Mouse (Mus musculus): ENCODE data around the gene Shc2. TPM values are rescaled to one million over a fixed set of nuclear protein-coding genes. Genes with fewer than 3 reads are reported as not detected.

Shc2 gene
- polyA plus RNA-seq, 1 experiment from 2014 or later, result 26.2 TPM

- H3K9ac ChIP-seq, result no peak within 1 kb of the TSS
- no peak within 1 kb of the TSS for H3K4me3 ChIP-seq
- ATAC-seq (ENCODE audit: insufficient number of reproducible peaks, insufficient read depth, low FRiP score, low TSS enrichment), result no peak
- no peak within 1 kb of the TSS for H3K27ac ChIP-seq
- H3K4me1 ChIP-seq, result no peaks in the 10 kb centered on the region
- no peaks in the 10 kb centered on the region for H3K9me3 ChIP-seq
- 83% methylated on average over 5 of the region's 5 CpGs for WGBS
- H3K4me2 ChIP-seq (replicated peaks), result no peak within 1 kb of the TSS
- no peaks in the 10 kb centered on the region for H3K36me3 ChIP-seq
- H3K27me3 ChIP-seq, result no peaks in the 10 kb centered on the region
Measured at GRCm38 (mm10) chr10:79587061-79587751, 50.5 kb downstream of the Shc2 start, which contains the start of gene Theg. TSS of gene Theg (minus strand) at chr10:79587331.

GRCm38 (mm10) chr10:79586243-79586642 lies 51.5 kb downstream of the Shc2 start:
- ATAC-seq (ENCODE audit: insufficient number of reproducible peaks, insufficient read depth, low FRiP score, low TSS enrichment), result no peak
- Histone ChIP-seq H3K4me1 (no peaks in the 10 kb centered on the region), H3K36me3 (no peaks in the 10 kb centered on the region), H3K9me3 (no peaks in the 10 kb centered on the region), H3K27ac (no peak overlapping the region), H3K9ac (no peak overlapping the region), H3K27me3 (no peaks in the 10 kb centered on the region), H3K4me2 (replicated peaks) (no peak overlapping the region), H3K4me3 (no peak overlapping the region)
- 70% methylated on average over 8 of the region's 8 CpGs for WGBS

- H3K4me3 ChIP-seq, result no peak overlapping the region
- no peaks in the 10 kb centered on the region for H3K27me3 ChIP-seq
- WGBS, result 96% methylated on average over 5 of the region's 5 CpGs
- H3K27ac ChIP-seq, result no peak overlapping the region
- H3K9ac ChIP-seq, result no peak overlapping the region
- no peak for ATAC-seq (ENCODE audit: insufficient number of reproducible peaks, insufficient read depth, low FRiP score, low TSS enrichment)
- H3K36me3 ChIP-seq, result no peaks in the 10 kb centered on the region
- H3K4me1 ChIP-seq, result no peaks in the 10 kb centered on the region
- H3K9me3 ChIP-seq, result no peaks in the 10 kb centered on the region
- H3K4me2 ChIP-seq (replicated peaks), result no peak overlapping the region
Measured at GRCm38 (mm10) chr10:79585723-79586122, 52.0 kb downstream of the Shc2 start.

- H3K4me2 ChIP-seq (replicated peaks), result no peak overlapping the region
- no peak for ATAC-seq (ENCODE audit: insufficient number of reproducible peaks, insufficient read depth, low FRiP score, low TSS enrichment)
- H3K9ac ChIP-seq, result no peak overlapping the region
- no peaks in the 10 kb centered on the region for H3K27me3 ChIP-seq
- no peaks in the 10 kb centered on the region for H3K9me3 ChIP-seq
- H3K27ac ChIP-seq, result no peak overlapping the region
- no peak overlapping the region for H3K4me3 ChIP-seq
- 89% methylated on average over 6 of the region's 6 CpGs for WGBS
- no peaks in the 10 kb centered on the region for H3K4me1 ChIP-seq
- no peaks in the 10 kb centered on the region for H3K36me3 ChIP-seq
Measured at GRCm38 (mm10) chr10:79585136-79585535, 52.6 kb downstream of the Shc2 start.

- WGBS, result 79% methylated on average over 9 of the region's 9 CpGs
- Histone ChIP-seq H3K4me1 (no peaks in the 10 kb centered on the region), H3K9ac (no peak overlapping the region), H3K9me3 (no peaks in the 10 kb centered on the region), H3K4me3 (no peak overlapping the region), H3K27ac (no peak overlapping the region), H3K27me3 (no peaks in the 10 kb centered on the region), H3K4me2 (replicated peaks) (no peak overlapping the region), H3K36me3 (no peaks in the 10 kb centered on the region)
- ATAC-seq (ENCODE audit: insufficient number of reproducible peaks, insufficient read depth, low FRiP score, low TSS enrichment), result no peak; the same call in 1 of the 2 replicates
Measured at GRCm38 (mm10) chr10:79584426-79584825, 53.3 kb downstream of the Shc2 start.

- Histone ChIP-seq H3K4me1 (no peaks in the 10 kb centered on the region), H3K27ac (no peak overlapping the region), H3K27me3 (no peaks in the 10 kb centered on the region), H3K4me2 (replicated peaks) (no peak overlapping the region), H3K36me3 (no peaks in the 10 kb centered on the region), H3K9ac (no peak overlapping the region), H3K4me3 (no peak overlapping the region), H3K9me3 (no peaks in the 10 kb centered on the region)
- ATAC-seq (ENCODE audit: insufficient number of reproducible peaks, insufficient read depth, low FRiP score, low TSS enrichment), result no peak
- 62% methylated on average over 7 of the region's 7 CpGs for WGBS
Measured at GRCm38 (mm10) chr10:79584021-79584420, 53.7 kb downstream of the Shc2 start.

- Histone ChIP-seq H3K4me3 (no peak overlapping the region), H3K27me3 (no peaks in the 10 kb centered on the region), H3K36me3 (no peaks in the 10 kb centered on the region), H3K9me3 (no peaks in the 10 kb centered on the region), H3K4me1 (no peaks in the 10 kb centered on the region), H3K9ac (no peak overlapping the region), H3K4me2 (replicated peaks) (no peak overlapping the region), H3K27ac (no peak overlapping the region)
- no peak for ATAC-seq (ENCODE audit: insufficient number of reproducible peaks, insufficient read depth, low FRiP score, low TSS enrichment)
- WGBS, result 84% methylated on average over 8 of the region's 8 CpGs
Measured at GRCm38 (mm10) chr10:79581501-79581900, 56.2 kb downstream of the Shc2 start.

GRCm38 (mm10) chr10:79580811-79581210 lies 56.9 kb downstream of the Shc2 start:
- Histone ChIP-seq H3K4me1 (no peaks in the 10 kb centered on the region), H3K4me3 (no peak overlapping the region), H3K27ac (no peak overlapping the region), H3K27me3 (no peaks in the 10 kb centered on the region), H3K4me2 (replicated peaks) (no peak overlapping the region), H3K9ac (no peak overlapping the region), H3K9me3 (no peaks in the 10 kb centered on the region), H3K36me3 (no peaks in the 10 kb centered on the region)
- WGBS, result 38% methylated on average over 6 of the region's 6 CpGs
- ATAC-seq (ENCODE audit: insufficient number of reproducible peaks, insufficient read depth, low FRiP score, low TSS enrichment), result no peak

GRCm38 (mm10) chr10:79580356-79580755 lies 57.4 kb downstream of the Shc2 start:
- no peaks in the 10 kb centered on the region for H3K4me1 ChIP-seq
- no peaks in the 10 kb centered on the region for H3K36me3 ChIP-seq
- H3K9me3 ChIP-seq, result no peaks in the 10 kb centered on the region
- no peak overlapping the region for H3K4me3 ChIP-seq
- no peak overlapping the region for H3K27ac ChIP-seq
- H3K9ac ChIP-seq, result no peak overlapping the region
- WGBS, result 71% methylated on average over 7 of the region's 7 CpGs
- H3K27me3 ChIP-seq, result no peaks in the 10 kb centered on the region
- H3K4me2 ChIP-seq (replicated peaks), result no peak overlapping the region
- ATAC-seq (ENCODE audit: insufficient number of reproducible peaks, insufficient read depth, low FRiP score, low TSS enrichment), result no peak

- no peak overlapping the region for H3K4me2 ChIP-seq (replicated peaks)
- ATAC-seq (ENCODE audit: insufficient number of reproducible peaks, insufficient read depth, low FRiP score, low TSS enrichment), result no peak
- 76% methylated on average over 12 of the region's 12 CpGs for WGBS
Measured at GRCm38 (mm10) chr10:79579781-79580180, 57.9 kb downstream of the Shc2 start.

GRCm38 (mm10) chr10:79578891-79579290 lies 58.8 kb downstream of the Shc2 start:
- Histone ChIP-seq H3K9me3 (no peaks in the 10 kb centered on the region), H3K27ac (no peak overlapping the region), H3K4me2 (replicated peaks) (no peak overlapping the region), H3K36me3 (no peaks in the 10 kb centered on the region), H3K4me3 (no peak overlapping the region), H3K27me3 (no peaks in the 10 kb centered on the region), H3K4me1 (no peaks in the 10 kb centered on the region), H3K9ac (no peak overlapping the region)
- WGBS, result 75% methylated on average over 7 of the region's 7 CpGs
- ATAC-seq (ENCODE audit: insufficient number of reproducible peaks, insufficient read depth, low FRiP score, low TSS enrichment), result no peak

More at GRCm38 (mm10) chr10:79579781-79580180, 57.9 kb downstream of the Shc2 start:
- Histone ChIP-seq H3K27me3 (no peaks in the 10 kb centered on the region), H3K27ac (no peak overlapping the region), H3K9me3 (no peaks in the 10 kb centered on the region), H3K4me3 (no peak overlapping the region), H3K36me3 (no peaks in the 10 kb centered on the region), H3K9ac (no peak overlapping the region), H3K4me1 (no peaks in the 10 kb centered on the region)

- Histone ChIP-seq H3K4me3 (no peak overlapping the region), H3K4me1 (no peaks in the 10 kb centered on the region), H3K9me3 (no peaks in the 10 kb centered on the region), H3K9ac (no peak overlapping the region), H3K27me3 (no peaks in the 10 kb centered on the region), H3K4me2 (replicated peaks) (no peak overlapping the region), H3K27ac (no peak overlapping the region), H3K36me3 (no peaks in the 10 kb centered on the region)
- 40% methylated on average over 9 of the region's 9 CpGs for WGBS
- ATAC-seq (ENCODE audit: insufficient number of reproducible peaks, insufficient read depth, low FRiP score, low TSS enrichment), result no peak
Measured at GRCm38 (mm10) chr10:79578276-79578675, 59.4 kb downstream of the Shc2 start.
